Mouse (Mus musculus): ENCODE data around the gene Trappc6a.

Trappc6a gene

DNA sequence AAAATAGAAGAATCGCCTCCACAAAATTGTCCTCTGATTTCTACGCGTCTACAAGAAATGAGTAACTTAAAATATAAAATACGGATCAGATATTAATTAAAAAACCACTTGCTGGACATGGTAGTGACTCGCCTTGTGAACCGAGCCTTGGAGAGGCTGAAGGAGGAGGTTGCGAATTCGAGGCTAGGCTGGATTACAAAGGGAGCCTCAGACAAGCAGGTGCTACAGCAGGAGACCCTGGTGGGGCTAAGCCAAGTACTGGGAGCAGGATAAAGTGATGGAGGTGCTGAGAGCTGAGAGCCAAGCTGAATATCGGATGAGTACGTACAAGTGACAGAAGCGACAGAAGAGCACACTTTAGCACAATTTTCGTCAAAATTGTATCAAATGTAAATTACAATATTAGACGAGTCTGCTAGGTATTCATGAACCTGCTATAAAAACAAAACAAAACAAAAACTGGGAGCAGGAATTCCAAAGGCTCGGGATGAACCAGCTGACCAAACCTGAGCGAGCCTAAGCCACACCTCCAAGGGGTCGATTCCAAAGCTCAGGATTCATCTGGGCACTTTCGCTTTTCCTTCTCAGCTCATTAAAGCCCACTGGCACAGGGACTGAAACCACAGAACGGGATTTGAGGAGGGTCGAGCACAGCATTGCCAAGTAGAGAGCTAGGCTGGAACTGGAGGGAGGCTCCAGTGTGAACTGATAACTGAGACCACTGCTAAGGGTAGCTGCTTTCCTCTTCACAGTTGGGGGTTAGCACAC, 54.6 kb downstream of the Trappc6a start, which contains the start of gene Ppp1r37:
Gene Ppp1r37 (minus strand): TSS at position 434 of the 768 bp plus-strand sequence.
- DNase-seq: peak; percentile 62 to 78

DNA sequence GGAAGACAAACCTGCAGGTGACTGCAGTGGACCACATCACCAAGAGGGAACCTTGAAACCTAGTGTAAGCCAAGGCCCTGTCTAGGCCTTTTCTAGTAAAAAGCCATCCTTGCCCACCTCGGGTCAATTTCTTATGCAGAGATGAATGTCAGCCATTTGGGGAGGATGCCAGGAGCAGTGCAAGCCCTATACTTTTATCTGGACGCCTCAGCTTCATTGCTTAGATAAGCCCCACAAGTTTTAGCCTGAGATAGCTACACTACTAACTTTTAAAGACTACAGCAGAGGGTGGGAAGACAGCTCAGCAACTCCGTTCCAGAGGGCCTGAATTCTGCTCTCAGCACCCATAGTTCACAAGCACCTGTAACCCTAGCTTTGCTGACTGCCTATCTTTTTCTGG, 55.7 kb downstream of the Trappc6a start:
- no peak for DNase-seq

DNA sequence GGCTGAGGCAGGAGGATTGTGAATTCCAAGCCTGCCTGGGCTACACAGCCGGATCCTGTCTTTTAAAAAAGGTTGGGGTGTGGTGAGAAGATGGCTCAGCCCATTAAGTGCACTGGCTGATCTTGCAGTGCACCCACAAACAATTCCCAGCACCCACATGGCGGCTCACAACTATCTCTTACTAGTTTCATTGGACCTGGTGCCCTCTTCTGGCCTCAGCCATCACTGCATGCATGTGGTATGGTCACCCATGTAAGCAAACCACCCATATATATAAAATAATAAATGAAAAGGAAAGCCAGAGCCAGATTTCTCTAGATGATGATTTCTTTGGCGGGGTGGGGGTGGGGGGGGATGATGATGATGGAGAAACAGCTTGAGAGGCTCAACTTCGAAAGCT, 56.3 kb downstream of the Trappc6a start:
- peak in 1 of 2 experiments; percentile 31 for DNase-seq
